Mouse (Mus musculus): ENCODE measurements around the gene Tmem41b.

- TF ChIP-seq POLR2A (IDR thresholded peaks at IDR 0.05; ENCODE audit: low read depth, low read length) (no peak), CTCF (conservative IDR thresholded peaks at IDR 0.05; ENCODE audit: insufficient read depth, insufficient read length, low read depth, low read length) (no peak)
Measured at GRCm38 (mm10) chr7:109969542-109969941, 17.2 kb downstream of the Tmem41b start.

Data from kidney, adult 2 months (tissue).